Mouse (Mus musculus) small intestine, adult 2 months (tissue): ENCODE results near the gene Fpr2.
"Not testable (repeated sequence)": the region's sequence is repeated elsewhere in the genome, so short reads cannot be mapped to it uniquely, and the experiment has no call there.

Source experiments
- CTCF ChIP-seq: fragments of 200-500 bp; IDR thresholded peaks from 2 replicates; pipeline ENCODE4 v1.5.1; 2012; ENCODE audit warnings: low read depth, mild to moderate bottlenecking, control low read depth, inconsistent platforms, low read length, moderate library complexity, mixed read lengths; ENCODE audit not compliant: insufficient replicate concordance, insufficient read length; ENCODE audit errors: extremely low read depth
- POLR2A ChIP-seq: fragments of 200-500 bp; IDR thresholded peaks from 2 replicates; pipeline ENCODE4 v1.6.1; 2012; ENCODE audit warnings: low read depth, mild to moderate bottlenecking, control low read depth, inconsistent platforms, low read length, moderate library complexity

DNA sequence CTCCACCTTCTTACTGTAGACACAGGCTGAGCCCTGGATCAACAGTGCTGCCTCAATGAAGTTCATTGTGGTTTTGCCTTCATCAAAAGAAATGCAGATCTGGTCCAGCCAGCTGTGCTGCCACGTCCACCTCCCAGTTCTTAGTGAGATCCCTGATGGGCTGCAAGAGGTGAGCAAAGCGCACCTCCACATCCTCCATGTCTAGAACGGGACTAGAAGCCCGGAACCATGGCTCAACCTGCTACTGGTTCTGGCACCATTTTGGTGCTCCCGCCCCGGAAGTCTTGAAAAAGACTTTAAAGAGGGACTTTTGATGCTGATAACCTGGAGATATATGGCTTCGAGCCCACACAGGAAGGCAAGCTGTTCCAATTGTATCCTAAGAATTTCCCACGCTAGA, 25.0 kb downstream of the Fpr2 start:
- TF ChIP-seq CTCF, POLR2A: not testable (repeated sequence)
